Mouse (Mus musculus) MEL (cell line): ENCODE measurements around the gene Gpn3. TPM values are rescaled to one million over a fixed set of nuclear protein-coding genes. Genes with fewer than 3 reads are reported as not detected.

Experiments used
- DNase-seq: peaks from one replicate; pipeline ENCODE4 v3.0.0; 2011; ENCODE audit warnings: low read depth, low spot score
- H3K27ac ChIP-seq: 2 replicates; pipeline ENCODE4 v1.5.1; 2012; ENCODE audit warnings: low read depth, mild to moderate bottlenecking, control low read depth, low read length, moderate library complexity; ENCODE audit not compliant: control insufficient read depth
- H3K27me3 ChIP-seq, 2 experiments: fragments of 150-350 bp in 1 of 2; sonication (generic) in 1 of 2; 2 replicates each; pipeline ENCODE4 v1.6.1; 2012; ENCODE audit warnings: low read length in 2 of 2, mild to moderate bottlenecking in 2 of 2, improper control_type of control experiment in 1 of 2, moderate library complexity in 1 of 2; ENCODE audit not compliant: insufficient read depth in 2 of 2, control insufficient read depth in 1 of 2
- H3K36me3 ChIP-seq, 2 experiments: 2 replicates each; pipeline ENCODE4 v1.6.1; 2012 to 2014; ENCODE audit warnings: low read length in 2 of 2, improper control_type of control experiment in 1 of 2, inconsistent platforms in 1 of 2, mild to moderate bottlenecking in 1 of 2; ENCODE audit not compliant: insufficient read depth in 2 of 2, control insufficient read depth in 1 of 2
- H3K4me1 ChIP-seq, 2 experiments: fragments of 150-350 bp in 1 of 2; sonication (generic) in 1 of 2; 2 replicates each; pipeline ENCODE4 v1.6.1; 2012; ENCODE audit warnings: low read length in 2 of 2, improper control_type of control experiment in 1 of 2, mild to moderate bottlenecking in 1 of 2; ENCODE audit not compliant: insufficient read depth in 2 of 2, control insufficient read depth in 1 of 2
- H3K4me3 ChIP-seq, 2 experiments: fragments of 150-350 bp in 1 of 2; sonication (generic) in 1 of 2; 2 replicates each; pipeline ENCODE4 v1.5.1; 2012; ENCODE audit warnings: low read depth in 2 of 2, low read length in 2 of 2, mild to moderate bottlenecking in 2 of 2, moderate library complexity in 2 of 2, control low read depth in 1 of 2, improper control_type of control experiment in 1 of 2; ENCODE audit not compliant: control insufficient read depth in 1 of 2, insufficient read depth in 1 of 2
- H3K79me2 ChIP-seq: 2 replicates; pipeline ENCODE4 v1.6.1; 2012; ENCODE audit warnings: mild to moderate bottlenecking, low read length, moderate library complexity; ENCODE audit not compliant: control insufficient read depth, poor library complexity, insufficient read depth
- H3K9ac ChIP-seq: 2 replicates; pipeline ENCODE4 v1.6.1; 2012; ENCODE audit warnings: low read depth, mild to moderate bottlenecking, control low read depth, low read length, moderate library complexity; ENCODE audit not compliant: control insufficient read depth, poor library complexity, severe bottlenecking
- H3K9me3 ChIP-seq: fragments of 150-350 bp; sonication (generic); replicated peaks from 2 replicates; pipeline ENCODE4 v1.6.1; 2012; ENCODE audit warnings: mild to moderate bottlenecking, low read length, improper control_type of control experiment, moderate library complexity; ENCODE audit not compliant: insufficient read depth
- BHLHE40 ChIP-seq: IDR thresholded peaks from 2 replicates; pipeline ENCODE4 v1.6.1; 2012; ENCODE audit warnings: low read depth, mild to moderate bottlenecking, inconsistent platforms, low read length, improper control_type of control experiment, borderline replicate concordance
- CHD1 ChIP-seq: IDR thresholded peaks from 2 replicates; pipeline ENCODE4 v1.6.1; 2012; ENCODE audit warnings: low read depth, mild to moderate bottlenecking, inconsistent platforms, low read length, improper control_type of control experiment
- CHD2 ChIP-seq: IDR thresholded peaks from 2 replicates; pipeline ENCODE4 v1.6.1; 2011; ENCODE audit warnings: low read length, improper control_type of control experiment
- CTCF ChIP-seq, 3 experiments: IDR thresholded peaks in 2 of 3; conservative IDR thresholded peaks in 1 of 3; 2 replicates each; pipeline ENCODE4 v1.5.1; 2011 to 2012; ENCODE audit warnings: low read length in 3 of 3, low read depth in 2 of 3, mild to moderate bottlenecking in 2 of 3, improper control_type of control experiment in 1 of 3, inconsistent platforms in 1 of 3, mixed read lengths in 1 of 3, moderate library complexity in 1 of 3; ENCODE audit not compliant: control insufficient read depth in 1 of 3, insufficient read depth in 1 of 3, poor library complexity in 1 of 3, severe bottlenecking in 1 of 3
- ELF1 ChIP-seq: IDR thresholded peaks from 2 replicates; pipeline ENCODE4 v1.6.1; 2014; ENCODE audit warnings: low read depth, mild to moderate bottlenecking, inconsistent platforms, low read length, improper control_type of control experiment, moderate library complexity
- EP300 ChIP-seq, 2 experiments: IDR thresholded peaks; 2 replicates each; pipeline ENCODE4 v1.6.1; 2011; ENCODE audit warnings: improper control_type of control experiment in 2 of 2, low read length in 2 of 2, low read depth in 1 of 2, mild to moderate bottlenecking in 1 of 2
- ETS1 ChIP-seq: IDR thresholded peaks from 2 replicates; pipeline ENCODE4 v1.6.1; 2012; ENCODE audit warnings: low read depth, mild to moderate bottlenecking, inconsistent platforms, low read length, improper control_type of control experiment, moderate library complexity
- GATA1 ChIP-seq: IDR thresholded peaks from 2 replicates; pipeline ENCODE4 v1.6.1; 2011; ENCODE audit warnings: low read depth, low read length, improper control_type of control experiment
- HCFC1 ChIP-seq: IDR thresholded peaks from 2 replicates; pipeline ENCODE4 v1.6.1; 2012; ENCODE audit warnings: low read depth, mild to moderate bottlenecking, inconsistent platforms, low read length, improper control_type of control experiment, moderate library complexity
- JUND ChIP-seq: IDR thresholded peaks from 2 replicates; pipeline ENCODE4 v1.6.1; 2011; ENCODE audit warnings: low read depth, mild to moderate bottlenecking, improper control_type of control experiment, low read length
- KAT2A ChIP-seq: conservative IDR thresholded peaks from 2 replicates; pipeline ENCODE4 v1.6.1; 2012; ENCODE audit warnings: low read depth, low read length, improper control_type of control experiment, inconsistent platforms
- MAFK ChIP-seq: IDR thresholded peaks from 2 replicates; pipeline ENCODE4 v1.6.1; 2011; ENCODE audit warnings: low read depth, mild to moderate bottlenecking, low read length, improper control_type of control experiment, borderline replicate concordance
- MAX ChIP-seq: IDR thresholded peaks from 2 replicates; pipeline ENCODE4 v1.6.1; 2011; ENCODE audit warnings: low read length, improper control_type of control experiment
- MAZ ChIP-seq: IDR thresholded peaks from 2 replicates; pipeline ENCODE4 v1.6.1; 2012; ENCODE audit warnings: low read depth, mild to moderate bottlenecking, inconsistent platforms, low read length, improper control_type of control experiment
- MEF2A ChIP-seq: IDR thresholded peaks from 2 replicates; pipeline ENCODE4 v1.6.1; 2014; ENCODE audit warnings: low read depth, mild to moderate bottlenecking, inconsistent platforms, low read length, improper control_type of control experiment; ENCODE audit not compliant: poor library complexity, insufficient replicate concordance, severe bottlenecking; ENCODE audit errors: extremely low read depth
- MXI1 ChIP-seq: IDR thresholded peaks from 2 replicates; pipeline ENCODE4 v1.6.1; 2011; ENCODE audit warnings: mild to moderate bottlenecking, low read depth, low read length, improper control_type of control experiment
- MYB ChIP-seq: IDR thresholded peaks from 2 replicates; pipeline ENCODE4 v1.6.1; 2011; ENCODE audit warnings: mild to moderate bottlenecking, low read depth, low read length, improper control_type of control experiment
- MYC ChIP-seq: IDR thresholded peaks from 2 replicates; pipeline ENCODE4 v1.6.1; 2011; ENCODE audit warnings: low read depth, mild to moderate bottlenecking, low read length, improper control_type of control experiment, moderate library complexity
- NELFE ChIP-seq: IDR thresholded peaks from 2 replicates; pipeline ENCODE4 v1.6.1; 2011; ENCODE audit warnings: low read depth, low read length, improper control_type of control experiment
- NRF1 ChIP-seq: IDR thresholded peaks from 2 replicates; pipeline ENCODE4 v1.6.1; 2014; ENCODE audit warnings: low read depth, mild to moderate bottlenecking, inconsistent platforms, low read length, improper control_type of control experiment, moderate library complexity; ENCODE audit not compliant: poor library complexity, insufficient read depth, severe bottlenecking
- POLR2A ChIP-seq, 2 experiments: IDR thresholded peaks; 2 replicates each; pipeline ENCODE4 v1.6.1; 2011 to 2012; ENCODE audit warnings: low read length in 2 of 2, mild to moderate bottlenecking in 2 of 2, control low read depth in 1 of 2, improper control_type of control experiment in 1 of 2, low read depth in 1 of 2, moderate library complexity in 1 of 2; ENCODE audit not compliant: control insufficient read depth in 1 of 2, insufficient read depth in 1 of 2, poor library complexity in 1 of 2
- POLR2AphosphoS2 ChIP-seq: IDR thresholded peaks from 2 replicates; pipeline ENCODE4 v1.6.1; 2011; ENCODE audit warnings: low read length, improper control_type of control experiment
- POLR2AphosphoS5 ChIP-seq: IDR thresholded peaks from 2 replicates; pipeline ENCODE4 v1.6.1; 2012; ENCODE audit warnings: low read depth, borderline replicate concordance, mild to moderate bottlenecking, inconsistent platforms, low read length, moderate library complexity, mixed read lengths
- RAD21 ChIP-seq: IDR thresholded peaks from 2 replicates; pipeline ENCODE4 v1.6.1; 2011; ENCODE audit warnings: mild to moderate bottlenecking, low read depth, low read length, improper control_type of control experiment
- RCOR1 ChIP-seq: IDR thresholded peaks from 2 replicates; pipeline ENCODE4 v1.6.1; 2012; ENCODE audit warnings: low read depth, mild to moderate bottlenecking, inconsistent platforms, low read length, improper control_type of control experiment
- SIN3A ChIP-seq: IDR thresholded peaks from 2 replicates; pipeline ENCODE4 v1.6.1; 2012; ENCODE audit warnings: low read length, improper control_type of control experiment, inconsistent platforms
- SMC3 ChIP-seq: IDR thresholded peaks from 2 replicates; pipeline ENCODE4 v1.6.1; 2011; ENCODE audit warnings: low read depth, low read length, improper control_type of control experiment
- TAL1 ChIP-seq: IDR thresholded peaks from 2 replicates; pipeline ENCODE4 v1.6.1; 2012; ENCODE audit warnings: mild to moderate bottlenecking, inconsistent platforms, low read length, moderate library complexity, mixed read lengths
- TBP ChIP-seq: IDR thresholded peaks from 2 replicates; pipeline ENCODE4 v1.8.0; 2011; ENCODE audit warnings: low read depth, low read length, improper control_type of control experiment
- TCF12 ChIP-seq: IDR thresholded peaks from 2 replicates; pipeline ENCODE4 v1.6.1; 2014; ENCODE audit warnings: low read depth, mild to moderate bottlenecking, inconsistent platforms, low read length, improper control_type of control experiment, moderate library complexity
- UBTF ChIP-seq: IDR thresholded peaks from 2 replicates; pipeline ENCODE4 v1.6.1; 2012; ENCODE audit warnings: low read depth, mild to moderate bottlenecking, inconsistent platforms, low read length, improper control_type of control experiment, moderate library complexity, borderline replicate concordance; ENCODE audit not compliant: insufficient read depth
- USF1 ChIP-seq: IDR thresholded peaks from 2 replicates; pipeline ENCODE4 v1.6.1; 2014; ENCODE audit warnings: low read depth, mild to moderate bottlenecking, inconsistent platforms, low read length, improper control_type of control experiment, moderate library complexity
- USF2 ChIP-seq, 2 experiments: IDR thresholded peaks; 2 replicates each; pipeline ENCODE4 v1.6.1; 2011 to 2012; ENCODE audit warnings: improper control_type of control experiment in 2 of 2, low read length in 2 of 2, borderline replicate concordance in 1 of 2, inconsistent platforms in 1 of 2, low read depth in 1 of 2, mild to moderate bottlenecking in 1 of 2; ENCODE audit not compliant: insufficient read depth in 1 of 2
- ZC3H11A ChIP-seq: IDR thresholded peaks from 2 replicates; pipeline ENCODE4 v1.6.1; 2012; ENCODE audit warnings: low read depth, mild to moderate bottlenecking, inconsistent platforms, low read length, improper control_type of control experiment
- ZKSCAN1 ChIP-seq: IDR thresholded peaks from 2 replicates; pipeline ENCODE4 v1.6.1; 2012; ENCODE audit warnings: low read depth, mild to moderate bottlenecking, inconsistent platforms, low read length, improper control_type of control experiment, moderate library complexity
- ZNF384 ChIP-seq: IDR thresholded peaks from 2 replicates; pipeline ENCODE4 v1.6.1; 2012; ENCODE audit warnings: low read depth, mild to moderate bottlenecking, inconsistent platforms, low read length, improper control_type of control experiment
- polyA plus RNA-seq, 2 experiments: library from polyadenylated mRNA; stranded (reverse) in 1 of 2; unstranded in 1 of 2; fragments of >175 nt in 1 of 2; fragments of >200 nt in 1 of 2; gene quantifications; 2 replicates each; pipeline versions ENCODE4 v1.2.1 to v1.2.4; 2012; ENCODE audit warnings: low replicate concordance in 2 of 2, low read depth in 1 of 2; ENCODE audit not compliant: insufficient read length in 2 of 2, insufficient read depth in 1 of 2, missing spikeins in 1 of 2
- total RNA-seq: library from RNA; depleted of rRNA; stranded (reverse); fragments of 300-350 nt; gene quantifications from 2 replicates; pipeline ENCODE4 v1.2.3, GENCODE M21; 2012

Gene Gpn3
- total and polyA plus RNA-seq, 3 experiments: 85.6 to 89.9 TPM; not detected in 1

- peak within 1 kb of the TSS; percentile 35 for H3K27ac ChIP-seq
- peak within 1 kb of the TSS; percentile 67 to 77 for H3K4me3 ChIP-seq
- H3K9me3 ChIP-seq: no peaks in the 10 kb centered on the region
- peak; percentile 99 for DNase-seq
- H3K79me2 ChIP-seq: peaks cover 13% of the 10 kb centered on the region
- peak within 1 kb of the TSS; percentile 82 for H3K9ac ChIP-seq
- no peaks in the 10 kb centered on the region for H3K27me3 ChIP-seq
- H3K4me1 ChIP-seq: peaks cover 0 to 10% of the 10 kb centered on the region in 2 experiments; a peak in 2 of 4 replicates
- peaks cover 0 to 11% of the 10 kb centered on the region in 2 experiments; a peak in 3 of 4 replicates for H3K36me3 ChIP-seq
- TF ChIP-seq CTCF (IDR thresholded peaks at IDR 0.05 in 2 of 3, conservative IDR thresholded peaks at IDR 0.05 in 1 of 3; ENCODE audit: control insufficient read depth in 1 of 3, insufficient read depth in 1 of 3, low read depth in 2 of 3, low read length in 3 of 3, poor library complexity in 1 of 3, severe bottlenecking in 1 of 3) (no peak), CHD2 (no peak), SMC3 (no peak), TCF12 (peak; percentile 68), TBP (no peak), POLR2A (IDR thresholded peaks at IDR 0.05; ENCODE audit: control insufficient read depth in 1 of 2, insufficient read depth in 1 of 2, low read depth in 1 of 2, low read length in 2 of 2, poor library complexity in 1 of 2) (peak; percentile 65 to 89; a peak in 3 of 4 replicates), ETS1 (peak; percentile 68; the same call in 1 of the 2 replicates), KAT2A (peak; percentile 60; the same call in 1 of the 2 replicates), CHD1 (no peak), USF2 (IDR thresholded peaks at IDR 0.05; ENCODE audit: borderline replicate concordance in 1 of 2, insufficient read depth in 1 of 2, low read depth in 1 of 2, low read length in 2 of 2) (no peak), EP300 (IDR thresholded peaks at IDR 0.05; ENCODE audit: low read depth in 1 of 2, low read length in 2 of 2) (peak in 1 of 2 experiments; percentile 41; a peak in 1 of 4 replicates), NRF1 (peak; percentile 77), TAL1 (no peak), ELF1 (peak; percentile 86), SIN3A (peak; percentile 97), MAFK (no peak), BHLHE40 (no peak), GATA1 (no peak), ZNF384 (peak; percentile 100), JUND (no peak), RCOR1 (no peak), MXI1 (peak; percentile 87), USF1 (peak; percentile 14), ZKSCAN1 (no peak; the same call in 1 of the 2 replicates), RAD21 (no peak), MEF2A (no peak), MYC (peak; percentile 77; the same call in 1 of the 2 replicates), UBTF (no peak), POLR2AphosphoS5 (no peak), MAZ (peak; percentile 99), HCFC1 (peak; percentile 95), ZC3H11A (no peak), MAX (peak; percentile 90), MYB (no peak), POLR2AphosphoS2 (peak; percentile 75), NELFE (peak; percentile 84)
Observed at GRCm38 (mm10) chr5:122353807-122354491, 17.7 kb upstream of the Gpn3 start, which contains the start of the genes Rad9b and Vps29. Gene Rad9b (minus strand): TSS chr5:122354233. Gene Vps29 (plus strand): TSS chr5:122354369.
